Mouse (Mus musculus) MEL (cell line): ENCODE measurements around the gene Blcap. TPM values are rescaled to one million over a fixed set of nuclear protein-coding genes. Genes with fewer than 3 reads are reported as not detected.

Experiments
- DNase-seq: peaks from one replicate; pipeline ENCODE4 v3.0.0; 2011; ENCODE audit warnings: low read depth, low spot score
- H3K27ac ChIP-seq: 2 replicates; pipeline ENCODE4 v1.5.1; 2012; ENCODE audit warnings: low read depth, mild to moderate bottlenecking, control low read depth, low read length, moderate library complexity; ENCODE audit not compliant: control insufficient read depth
- H3K27me3 ChIP-seq, 2 experiments: fragments of 150-350 bp in 1 of 2; sonication (generic) in 1 of 2; 2 replicates each; pipeline ENCODE4 v1.6.1; 2012; ENCODE audit warnings: low read length in 2 of 2, mild to moderate bottlenecking in 2 of 2, improper control_type of control experiment in 1 of 2, moderate library complexity in 1 of 2; ENCODE audit not compliant: insufficient read depth in 2 of 2, control insufficient read depth in 1 of 2
- H3K36me3 ChIP-seq, 2 experiments: 2 replicates each; pipeline ENCODE4 v1.6.1; 2012 to 2014; ENCODE audit warnings: low read length in 2 of 2, improper control_type of control experiment in 1 of 2, inconsistent platforms in 1 of 2, mild to moderate bottlenecking in 1 of 2; ENCODE audit not compliant: insufficient read depth in 2 of 2, control insufficient read depth in 1 of 2
- H3K4me1 ChIP-seq, 2 experiments: fragments of 150-350 bp in 1 of 2; sonication (generic) in 1 of 2; 2 replicates each; pipeline ENCODE4 v1.6.1; 2012; ENCODE audit warnings: low read length in 2 of 2, improper control_type of control experiment in 1 of 2, mild to moderate bottlenecking in 1 of 2; ENCODE audit not compliant: insufficient read depth in 2 of 2, control insufficient read depth in 1 of 2
- H3K4me3 ChIP-seq, 2 experiments: fragments of 150-350 bp in 1 of 2; sonication (generic) in 1 of 2; 2 replicates each; pipeline ENCODE4 v1.5.1; 2012; ENCODE audit warnings: low read depth in 2 of 2, low read length in 2 of 2, mild to moderate bottlenecking in 2 of 2, moderate library complexity in 2 of 2, control low read depth in 1 of 2, improper control_type of control experiment in 1 of 2; ENCODE audit not compliant: control insufficient read depth in 1 of 2, insufficient read depth in 1 of 2
- H3K79me2 ChIP-seq: 2 replicates; pipeline ENCODE4 v1.6.1; 2012; ENCODE audit warnings: mild to moderate bottlenecking, low read length, moderate library complexity; ENCODE audit not compliant: control insufficient read depth, poor library complexity, insufficient read depth
- H3K9ac ChIP-seq: 2 replicates; pipeline ENCODE4 v1.6.1; 2012; ENCODE audit warnings: low read depth, mild to moderate bottlenecking, control low read depth, low read length, moderate library complexity; ENCODE audit not compliant: control insufficient read depth, poor library complexity, severe bottlenecking
- H3K9me3 ChIP-seq: fragments of 150-350 bp; sonication (generic); replicated peaks from 2 replicates; pipeline ENCODE4 v1.6.1; 2012; ENCODE audit warnings: mild to moderate bottlenecking, low read length, improper control_type of control experiment, moderate library complexity; ENCODE audit not compliant: insufficient read depth
- ELF1 ChIP-seq: IDR thresholded peaks from 2 replicates; pipeline ENCODE4 v1.6.1; 2014; ENCODE audit warnings: low read depth, mild to moderate bottlenecking, inconsistent platforms, low read length, improper control_type of control experiment, moderate library complexity
- EP300 ChIP-seq, 2 experiments: IDR thresholded peaks; 2 replicates each; pipeline ENCODE4 v1.6.1; 2011; ENCODE audit warnings: improper control_type of control experiment in 2 of 2, low read length in 2 of 2, low read depth in 1 of 2, mild to moderate bottlenecking in 1 of 2
- GABPA ChIP-seq: IDR thresholded peaks from 2 replicates; pipeline ENCODE4 v1.6.1; 2012; ENCODE audit warnings: low read depth, mild to moderate bottlenecking, inconsistent platforms, low read length, improper control_type of control experiment, moderate library complexity
- JUND ChIP-seq: IDR thresholded peaks from 2 replicates; pipeline ENCODE4 v1.6.1; 2011; ENCODE audit warnings: low read depth, mild to moderate bottlenecking, improper control_type of control experiment, low read length
- KAT2A ChIP-seq: conservative IDR thresholded peaks from 2 replicates; pipeline ENCODE4 v1.6.1; 2012; ENCODE audit warnings: low read depth, low read length, improper control_type of control experiment, inconsistent platforms
- MAFK ChIP-seq: IDR thresholded peaks from 2 replicates; pipeline ENCODE4 v1.6.1; 2011; ENCODE audit warnings: low read depth, mild to moderate bottlenecking, low read length, improper control_type of control experiment, borderline replicate concordance
- MAX ChIP-seq: IDR thresholded peaks from 2 replicates; pipeline ENCODE4 v1.6.1; 2011; ENCODE audit warnings: low read length, improper control_type of control experiment
- MAZ ChIP-seq: IDR thresholded peaks from 2 replicates; pipeline ENCODE4 v1.6.1; 2012; ENCODE audit warnings: low read depth, mild to moderate bottlenecking, inconsistent platforms, low read length, improper control_type of control experiment
- MEF2A ChIP-seq: IDR thresholded peaks from 2 replicates; pipeline ENCODE4 v1.6.1; 2014; ENCODE audit warnings: low read depth, mild to moderate bottlenecking, inconsistent platforms, low read length, improper control_type of control experiment; ENCODE audit not compliant: poor library complexity, insufficient replicate concordance, severe bottlenecking; ENCODE audit errors: extremely low read depth
- MXI1 ChIP-seq: IDR thresholded peaks from 2 replicates; pipeline ENCODE4 v1.6.1; 2011; ENCODE audit warnings: mild to moderate bottlenecking, low read depth, low read length, improper control_type of control experiment
- NRF1 ChIP-seq: IDR thresholded peaks from 2 replicates; pipeline ENCODE4 v1.6.1; 2014; ENCODE audit warnings: low read depth, mild to moderate bottlenecking, inconsistent platforms, low read length, improper control_type of control experiment, moderate library complexity; ENCODE audit not compliant: poor library complexity, insufficient read depth, severe bottlenecking
- POLR2A ChIP-seq, 2 experiments: IDR thresholded peaks; 2 replicates each; pipeline ENCODE4 v1.6.1; 2011 to 2012; ENCODE audit warnings: low read length in 2 of 2, mild to moderate bottlenecking in 2 of 2, control low read depth in 1 of 2, improper control_type of control experiment in 1 of 2, low read depth in 1 of 2, moderate library complexity in 1 of 2; ENCODE audit not compliant: control insufficient read depth in 1 of 2, insufficient read depth in 1 of 2, poor library complexity in 1 of 2
- POLR2AphosphoS2 ChIP-seq: IDR thresholded peaks from 2 replicates; pipeline ENCODE4 v1.6.1; 2011; ENCODE audit warnings: low read length, improper control_type of control experiment
- POLR2AphosphoS5 ChIP-seq: IDR thresholded peaks from 2 replicates; pipeline ENCODE4 v1.6.1; 2012; ENCODE audit warnings: low read depth, borderline replicate concordance, mild to moderate bottlenecking, inconsistent platforms, low read length, moderate library complexity, mixed read lengths
- RCOR1 ChIP-seq: IDR thresholded peaks from 2 replicates; pipeline ENCODE4 v1.6.1; 2012; ENCODE audit warnings: low read depth, mild to moderate bottlenecking, inconsistent platforms, low read length, improper control_type of control experiment
- SIN3A ChIP-seq: IDR thresholded peaks from 2 replicates; pipeline ENCODE4 v1.6.1; 2012; ENCODE audit warnings: low read length, improper control_type of control experiment, inconsistent platforms
- TBP ChIP-seq: IDR thresholded peaks from 2 replicates; pipeline ENCODE4 v1.8.0; 2011; ENCODE audit warnings: low read depth, low read length, improper control_type of control experiment
- TCF12 ChIP-seq: IDR thresholded peaks from 2 replicates; pipeline ENCODE4 v1.6.1; 2014; ENCODE audit warnings: low read depth, mild to moderate bottlenecking, inconsistent platforms, low read length, improper control_type of control experiment, moderate library complexity
- UBTF ChIP-seq: IDR thresholded peaks from 2 replicates; pipeline ENCODE4 v1.6.1; 2012; ENCODE audit warnings: low read depth, mild to moderate bottlenecking, inconsistent platforms, low read length, improper control_type of control experiment, moderate library complexity, borderline replicate concordance; ENCODE audit not compliant: insufficient read depth
- USF1 ChIP-seq: IDR thresholded peaks from 2 replicates; pipeline ENCODE4 v1.6.1; 2014; ENCODE audit warnings: low read depth, mild to moderate bottlenecking, inconsistent platforms, low read length, improper control_type of control experiment, moderate library complexity
- USF2 ChIP-seq, 2 experiments: IDR thresholded peaks; 2 replicates each; pipeline ENCODE4 v1.6.1; 2011 to 2012; ENCODE audit warnings: improper control_type of control experiment in 2 of 2, low read length in 2 of 2, borderline replicate concordance in 1 of 2, inconsistent platforms in 1 of 2, low read depth in 1 of 2, mild to moderate bottlenecking in 1 of 2; ENCODE audit not compliant: insufficient read depth in 1 of 2
- ZC3H11A ChIP-seq: IDR thresholded peaks from 2 replicates; pipeline ENCODE4 v1.6.1; 2012; ENCODE audit warnings: low read depth, mild to moderate bottlenecking, inconsistent platforms, low read length, improper control_type of control experiment
- ZKSCAN1 ChIP-seq: IDR thresholded peaks from 2 replicates; pipeline ENCODE4 v1.6.1; 2012; ENCODE audit warnings: low read depth, mild to moderate bottlenecking, inconsistent platforms, low read length, improper control_type of control experiment, moderate library complexity
- ZNF384 ChIP-seq: IDR thresholded peaks from 2 replicates; pipeline ENCODE4 v1.6.1; 2012; ENCODE audit warnings: low read depth, mild to moderate bottlenecking, inconsistent platforms, low read length, improper control_type of control experiment
- polyA plus RNA-seq, 2 experiments: library from polyadenylated mRNA; stranded (reverse) in 1 of 2; unstranded in 1 of 2; fragments of >175 nt in 1 of 2; fragments of >200 nt in 1 of 2; gene quantifications; 2 replicates each; pipeline versions ENCODE4 v1.2.1 to v1.2.4; 2012; ENCODE audit warnings: low replicate concordance in 2 of 2, low read depth in 1 of 2; ENCODE audit not compliant: insufficient read length in 2 of 2, insufficient read depth in 1 of 2, missing spikeins in 1 of 2
- total RNA-seq: library from RNA; depleted of rRNA; stranded (reverse); fragments of 300-350 nt; gene quantifications from 2 replicates; pipeline ENCODE4 v1.2.3, GENCODE M21; 2012

Gene Blcap
- total and polyA plus RNA-seq, 3 experiments = 11.6 to 19.1 TPM; not detected in 1

DNA sequence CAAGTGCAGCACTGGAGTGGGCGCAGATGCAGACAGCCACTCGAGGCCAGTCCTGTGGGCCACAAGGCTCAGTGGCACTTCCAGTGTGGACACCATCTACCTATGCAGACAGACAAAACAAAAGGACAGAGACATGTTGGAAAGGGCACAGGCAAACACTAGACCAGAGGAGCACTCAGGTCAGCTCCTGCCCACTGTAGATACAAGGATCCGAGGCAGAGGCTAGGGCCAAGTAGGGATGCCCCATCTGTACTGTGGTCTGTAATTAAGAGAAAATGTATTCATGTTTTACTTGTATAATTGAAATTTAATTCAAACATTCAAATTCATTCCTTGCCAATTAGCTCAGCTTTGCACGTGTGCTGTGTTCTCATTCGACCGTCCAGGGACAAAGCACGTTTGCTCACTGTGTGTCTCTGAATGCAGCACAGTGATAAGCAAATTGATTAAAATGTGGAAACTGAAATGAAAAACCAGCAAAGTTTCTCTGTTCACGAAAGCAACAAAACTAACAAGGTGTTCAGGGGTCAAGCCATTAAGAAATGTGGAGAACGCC lies 26.7 kb downstream of the Blcap start:
- Histone ChIP-seq H3K36me3 (peaks cover 0 to 10% of the 10 kb centered on the region in 2 experiments; a peak in 3 of 4 replicates), H3K9ac (no peak overlapping the region), H3K4me3 (no peak overlapping the region), H3K27ac (no peak overlapping the region), H3K4me1 (peaks cover 7 to 12% of the 10 kb centered on the region in 2 experiments), H3K79me2 (no peaks in the 10 kb centered on the region), H3K27me3 (no peaks in the 10 kb centered on the region), H3K9me3 (no peaks in the 10 kb centered on the region)
- TF ChIP-seq POLR2AphosphoS5 (no peak), JUND (no peak), EP300 (IDR thresholded peaks at IDR 0.05; ENCODE audit: low read depth in 1 of 2, low read length in 2 of 2) (no peak), ZC3H11A (no peak), MAFK (no peak), KAT2A (no peak)
- no peak for DNase-seq

DNA sequence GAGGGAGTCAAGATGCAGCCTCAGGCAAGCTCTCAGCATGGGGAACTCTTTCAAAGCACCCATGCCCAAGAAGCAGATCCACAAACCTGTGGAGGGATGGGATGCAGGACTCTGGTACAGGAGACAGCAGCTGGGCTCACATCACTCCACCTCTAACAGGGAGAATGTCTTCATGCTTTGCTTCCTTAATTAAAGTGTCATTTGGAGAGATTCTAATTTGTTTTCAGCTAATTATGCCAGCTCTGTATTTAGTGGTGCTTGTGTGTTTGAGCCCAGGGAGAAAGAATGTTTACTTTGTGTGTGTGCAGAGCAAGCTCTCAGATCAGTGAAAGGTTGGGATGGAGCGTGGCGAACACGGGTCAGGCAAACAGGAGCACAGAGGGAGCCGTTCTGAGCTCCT lies 28.7 kb downstream of the Blcap start:
- Histone ChIP-seq H3K4me1 (peaks cover 7 to 12% of the 10 kb centered on the region in 2 experiments), H3K9ac (no peak overlapping the region), H3K36me3 (peaks cover 0 to 10% of the 10 kb centered on the region in 2 experiments; a peak in 3 of 4 replicates), H3K4me3 (no peak overlapping the region), H3K9me3 (no peaks in the 10 kb centered on the region), H3K27me3 (no peaks in the 10 kb centered on the region), H3K79me2 (no peaks in the 10 kb centered on the region), H3K27ac (no peak overlapping the region)
- TF ChIP-seq SIN3A = no peak
- no peak for TF ChIP-seq ZNF384
- no peak for TF ChIP-seq MAX
- no peak for TF ChIP-seq USF2 (IDR thresholded peaks at IDR 0.05; ENCODE audit: borderline replicate concordance in 1 of 2, insufficient read depth in 1 of 2, low read depth in 1 of 2, low read length in 2 of 2)
- no peak for TF ChIP-seq ZC3H11A
- no peak for TF ChIP-seq RCOR1
- TF ChIP-seq TCF12 = no peak
- TF ChIP-seq ZKSCAN1 = no peak
- no peak for TF ChIP-seq UBTF
- TF ChIP-seq GABPA = no peak
- TF ChIP-seq MXI1 = no peak
- TF ChIP-seq ELF1 = no peak
- no peak for TF ChIP-seq MAZ
- no peak for TF ChIP-seq NRF1
- no peak for TF ChIP-seq MEF2A
- no peak for TF ChIP-seq POLR2A (IDR thresholded peaks at IDR 0.05; ENCODE audit: control insufficient read depth in 1 of 2, insufficient read depth in 1 of 2, low read depth in 1 of 2, low read length in 2 of 2, poor library complexity in 1 of 2)
- no peak for TF ChIP-seq POLR2AphosphoS2
- no peak for TF ChIP-seq TBP
- TF ChIP-seq USF1 = no peak
- DNase-seq = no peak
